Mouse (Mus musculus): ENCODE measurements around the gene Draxin.
A peak's percentile ranks its signal among the peaks of the same experiment; 100 is the strongest.
"Not testable (repeated sequence)": the region's sequence is repeated elsewhere in the genome, so short reads cannot be mapped to it uniquely, and the experiment has no call there.

Draxin gene

DNA sequence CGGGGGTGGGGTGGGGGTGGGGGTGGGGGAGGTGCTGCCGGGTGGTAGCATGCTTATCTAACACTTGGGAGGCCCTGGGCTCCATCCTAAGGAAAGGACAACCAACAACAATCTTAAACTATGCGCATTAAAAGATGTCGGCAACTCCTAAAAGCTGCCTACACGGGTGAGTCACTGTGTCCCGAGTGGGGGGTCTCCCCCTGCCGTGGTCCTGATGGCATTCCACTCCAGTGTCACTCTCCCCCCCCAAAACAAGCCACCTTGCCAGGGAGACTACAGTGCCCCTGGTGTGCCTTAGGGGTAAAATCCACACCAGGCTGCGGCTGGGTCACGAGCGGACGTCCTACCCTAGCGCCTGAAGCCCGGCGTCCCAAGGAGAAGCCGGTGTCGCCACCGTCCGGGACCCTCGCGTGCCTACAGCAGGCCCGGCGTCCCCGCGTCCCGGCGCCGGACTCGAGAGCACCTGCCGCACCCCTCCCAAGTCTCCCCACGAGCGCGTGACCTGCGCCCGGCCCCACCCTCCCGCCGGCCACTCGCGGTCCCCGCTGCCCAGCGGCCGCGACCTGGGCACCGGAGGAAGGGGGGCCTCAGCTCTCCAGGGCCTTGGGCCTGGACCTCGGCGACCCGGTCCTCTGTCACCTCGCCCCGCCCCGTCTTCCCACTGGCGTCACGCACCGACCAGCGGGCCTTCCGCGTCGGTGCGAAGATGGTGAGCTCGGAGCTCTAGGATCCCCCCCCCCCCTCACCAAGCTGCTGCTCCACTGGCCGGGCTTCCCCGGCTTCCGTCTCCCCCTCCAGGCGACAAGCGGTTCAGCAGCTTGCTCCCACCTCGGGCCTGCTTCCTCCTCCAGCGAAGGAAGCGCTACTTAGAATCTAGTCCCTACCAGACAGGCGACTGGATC lies 21.0 kb upstream of the Draxin start, which contains the start of gene Fbxo6:
Gene Fbxo6, minus strand, starts transcription at position 874 of the 902 bp plus-strand sequence.
- peak; percentile 58 for DNase-seq (ENCODE audit: low spot score)

- no peak for DNase-seq (ENCODE audit: low spot score)
Measured at GRCm38 (mm10) chr4:148150953-148151266, 20.4 kb upstream of the Draxin start.

- DNase-seq (ENCODE audit: low spot score): no peak
Measured at GRCm38 (mm10) chr4:148150242-148150641, 19.7 kb upstream of the Draxin start.

DNA sequence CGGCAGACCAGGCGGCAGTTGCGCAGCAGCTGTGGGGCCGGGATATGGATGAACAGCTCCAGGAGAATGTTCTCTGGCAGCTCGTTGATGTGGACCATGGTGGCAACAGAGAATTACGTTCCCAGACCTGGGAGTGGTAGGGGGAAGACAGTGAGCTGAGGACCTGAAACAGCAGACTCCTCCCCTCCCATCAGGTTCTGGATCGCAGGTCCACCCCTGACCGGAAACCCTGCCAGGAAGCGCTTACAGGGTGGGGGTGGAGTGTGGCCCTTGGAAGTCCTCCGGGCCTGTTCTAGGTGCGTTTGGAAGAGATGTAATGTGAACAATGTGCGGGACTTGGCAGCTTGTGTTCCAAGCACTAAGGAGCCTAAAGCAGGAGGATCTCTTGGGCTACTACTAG lies 19.0 kb upstream of the Draxin start:
- DNase-seq (ENCODE audit: low spot score): no peak

DNA sequence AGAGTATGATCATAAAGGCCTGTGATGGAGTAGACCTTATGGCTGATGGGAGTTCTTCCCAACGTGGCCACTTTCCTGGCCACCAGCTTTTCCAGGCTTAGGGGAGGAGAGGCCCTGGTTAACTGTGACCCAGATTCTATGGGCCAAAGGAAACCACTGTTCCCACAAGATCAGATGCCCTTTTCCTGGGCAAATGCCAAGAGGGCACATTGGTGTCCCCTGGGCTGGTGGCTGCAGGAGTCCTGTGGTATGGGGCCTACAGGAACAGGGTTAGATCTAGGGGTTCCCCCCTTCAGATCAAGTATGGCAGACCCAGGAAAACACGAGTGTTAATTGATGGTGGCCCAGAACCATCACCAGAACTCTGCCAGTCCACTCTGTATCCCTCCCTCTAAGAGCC lies 17.2 kb upstream of the Draxin start:
- DNase-seq (ENCODE audit: low spot score): no peak

DNA sequence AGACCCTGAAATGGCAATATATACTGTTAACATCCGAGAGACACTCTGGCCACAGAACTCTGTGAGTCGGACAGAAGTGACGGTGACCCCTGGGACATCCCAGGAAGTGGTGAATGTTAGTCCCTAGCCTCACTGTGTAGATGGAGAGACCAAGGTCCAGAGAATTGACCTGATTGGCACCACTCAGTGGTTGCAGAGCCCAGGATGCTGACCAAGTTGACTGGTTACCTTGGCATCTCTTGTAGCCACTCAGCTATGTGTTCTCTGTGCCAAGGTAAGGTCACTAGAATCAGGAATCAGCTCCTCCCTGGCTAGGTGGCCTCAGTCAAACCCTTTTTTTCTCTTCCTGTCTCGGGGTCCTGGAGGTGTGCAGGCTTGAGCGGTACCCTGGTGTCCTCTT lies 13.2 kb upstream of the Draxin start:
- no peak for DNase-seq (ENCODE audit: low spot score)

- peak; percentile 94 for DNase-seq (ENCODE audit: low spot score)
Measured at GRCm38 (mm10) chr4:148140098-148141011, 9.9 kb upstream of the Draxin start.

GRCm38 (mm10) chr4:148139767-148140097 lies 9.2 kb upstream of the Draxin start:
- DNase-seq (ENCODE audit: low spot score): no peak

DNA sequence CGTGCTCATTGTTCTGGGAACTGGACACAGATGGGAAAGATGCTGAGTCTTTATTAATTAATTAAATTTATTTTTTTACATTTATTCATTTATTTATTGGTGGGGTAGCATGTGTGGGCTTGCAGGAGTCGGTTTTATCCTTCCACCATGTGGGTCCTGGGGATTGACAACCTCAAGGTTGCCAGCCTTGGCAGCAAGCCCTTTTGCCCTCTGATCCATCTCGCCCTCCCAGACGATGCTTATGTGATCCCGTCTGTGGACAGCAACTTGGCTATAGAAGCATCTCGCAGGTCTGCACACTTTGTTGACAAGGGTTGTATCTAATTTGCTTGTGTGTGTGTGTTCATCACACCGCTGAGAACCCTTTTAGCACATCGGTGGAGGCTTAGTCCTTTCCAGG lies 7.0 kb upstream of the Draxin start:
- DNase-seq (ENCODE audit: low spot score): no peak

DNA sequence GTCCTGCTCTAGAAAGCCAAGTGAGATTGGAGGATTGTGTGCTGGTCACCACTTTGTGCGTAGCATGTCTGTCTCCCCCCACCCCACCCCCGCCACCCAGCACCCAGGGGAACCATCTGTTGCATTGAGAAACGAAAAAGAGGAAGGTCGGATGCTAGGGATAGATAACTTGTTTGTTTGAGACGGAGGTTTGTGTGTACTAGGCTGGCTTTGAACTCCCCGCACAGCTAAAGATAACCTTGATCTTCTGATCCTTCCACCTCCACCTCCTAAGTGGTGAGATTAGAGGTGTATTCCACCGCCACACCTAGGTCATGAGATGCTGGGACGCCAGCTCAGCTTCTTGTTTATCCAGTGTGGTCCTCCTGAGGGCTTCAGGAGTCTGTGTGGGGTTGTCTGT lies 4.5 kb upstream of the Draxin start:
- no peak for DNase-seq (ENCODE audit: low spot score)

DNA sequence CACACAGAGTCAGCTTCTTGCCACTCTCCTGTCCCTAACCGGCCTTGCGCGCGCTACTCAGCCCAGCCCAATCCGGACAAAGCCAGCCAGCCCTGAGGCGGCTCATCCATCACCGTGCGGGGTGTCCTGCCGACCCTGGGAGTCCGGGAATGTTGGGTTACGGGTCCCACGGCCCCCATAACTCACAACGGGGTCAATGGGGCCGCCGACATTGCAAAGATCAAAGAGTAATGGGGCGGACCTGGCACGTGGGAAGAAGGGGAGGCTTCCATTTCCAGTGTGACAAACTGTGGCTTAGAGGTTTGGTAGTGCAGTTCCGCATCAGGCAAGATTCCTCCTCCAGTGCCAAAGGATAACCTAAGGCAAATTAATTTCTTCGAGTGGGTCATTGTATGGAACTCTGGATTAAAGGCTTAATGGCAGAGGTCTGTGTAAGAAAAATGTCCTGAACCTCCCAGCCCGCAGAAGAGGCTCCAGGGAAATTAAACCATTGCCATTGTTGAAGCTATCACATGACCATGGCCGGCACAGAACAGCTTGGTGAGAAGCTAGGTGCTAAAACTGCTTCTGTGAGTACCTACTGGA lies 1.1 kb upstream of the Draxin start:
- no peak for DNase-seq (ENCODE audit: low spot score)

DNA sequence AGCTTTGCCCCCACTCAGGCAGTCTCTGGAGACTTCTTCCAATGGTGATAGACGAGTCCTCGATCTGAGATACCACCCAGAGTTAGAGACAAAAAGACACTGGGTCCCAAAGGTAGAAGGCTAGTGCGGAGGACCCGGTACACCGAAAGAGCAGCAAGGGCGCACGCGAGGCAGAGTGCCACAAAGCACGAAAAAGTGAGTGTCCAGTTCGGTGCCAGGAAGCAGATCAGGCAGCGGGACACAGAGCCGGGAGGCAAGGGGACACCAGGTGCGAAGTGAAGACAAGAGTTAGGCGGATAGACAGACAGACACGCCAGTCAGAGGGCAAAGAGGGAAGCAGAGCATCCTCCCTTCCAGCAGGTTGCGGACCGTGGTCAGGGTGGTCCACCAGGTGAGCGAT lies 365 bp downstream of the Draxin start, which contains the start of gene Mad2l2:
Gene Mad2l2, plus strand, starts transcription at position 252 of the 400 bp plus-strand sequence.
- no peak for DNase-seq (ENCODE audit: low spot score)

DNA sequence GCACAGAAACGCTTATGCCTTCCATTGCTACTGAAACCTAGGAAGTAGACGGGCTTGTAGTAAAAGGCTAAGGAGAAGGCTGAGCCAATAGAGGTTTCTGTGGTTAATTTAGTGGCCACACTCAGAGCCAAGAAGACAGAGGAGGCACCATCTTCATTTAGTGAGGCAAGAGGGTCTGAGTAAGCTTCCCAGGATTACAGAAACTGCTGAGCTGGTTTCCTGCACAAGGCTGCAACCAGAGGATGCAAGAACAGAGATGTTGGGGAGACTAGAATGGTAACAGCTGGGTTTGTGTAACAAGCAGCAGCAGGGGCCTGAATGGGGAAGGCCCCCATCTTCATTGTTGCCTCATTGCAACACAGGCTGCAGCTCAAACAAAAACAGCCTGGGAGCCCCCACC lies 1.8 kb downstream of the Draxin start:
- DNase-seq (ENCODE audit: low spot score): no peak

GRCm38 (mm10) chr4:148128241-148128640 lies 2.3 kb downstream of the Draxin start:
- no peak for DNase-seq (ENCODE audit: low spot score)

- no peak for DNase-seq (ENCODE audit: low spot score)
Measured at GRCm38 (mm10) chr4:148122694-148123066, 7.8 kb downstream of the Draxin start.

- DNase-seq (ENCODE audit: low spot score): no peak
Measured at GRCm38 (mm10) chr4:148121982-148122693, 8.4 kb downstream of the Draxin start.

DNA sequence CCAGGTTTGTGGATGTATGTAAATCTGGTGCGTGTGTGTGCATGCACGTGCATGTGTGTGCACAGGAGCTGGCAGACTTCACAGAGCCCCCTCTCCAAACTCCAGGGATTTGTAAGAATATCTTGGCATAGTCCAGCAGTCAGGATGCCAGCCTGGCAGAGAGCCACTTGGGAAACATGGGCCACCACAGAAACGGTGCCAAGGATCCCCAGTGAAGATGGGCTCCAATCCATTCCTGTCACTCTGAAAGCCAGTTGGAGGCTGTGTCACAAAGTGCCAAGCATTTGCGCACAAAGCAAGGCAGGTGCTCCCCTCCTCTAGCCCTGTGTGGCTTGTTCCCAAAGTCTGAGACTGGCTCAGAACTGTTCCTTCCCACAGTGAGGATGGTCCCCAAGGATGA lies 9.1 kb downstream of the Draxin start:
- DNase-seq (ENCODE audit: low spot score): no peak

- no peak for DNase-seq (ENCODE audit: low spot score)
Measured at GRCm38 (mm10) chr4:148120555-148120954, 9.9 kb downstream of the Draxin start.

DNA sequence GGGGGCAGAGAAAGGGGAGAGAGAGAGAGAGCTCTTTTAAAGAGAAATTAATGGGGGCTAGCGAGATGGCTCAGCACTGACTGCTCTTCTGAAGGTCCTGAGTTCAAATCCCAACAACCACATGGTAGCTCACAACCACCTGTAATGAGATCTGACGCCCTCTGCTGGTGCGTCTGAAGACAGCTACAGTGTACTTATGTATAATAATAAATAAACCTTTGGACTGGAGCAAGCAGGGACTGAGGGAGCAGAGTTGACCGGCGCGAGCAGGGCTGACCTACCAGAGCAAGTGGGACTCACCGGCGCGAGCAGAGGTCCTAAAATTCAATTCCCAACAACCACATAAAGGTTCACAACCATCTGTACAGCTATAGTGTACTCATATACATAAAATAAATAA lies 10.9 kb downstream of the Draxin start:
- DNase-seq (ENCODE audit: low spot score): not testable (repeated sequence)

- DNase-seq (ENCODE audit: low spot score): no peak
Measured at GRCm38 (mm10) chr4:148117392-148117791, 13.1 kb downstream of the Draxin start.

DNA sequence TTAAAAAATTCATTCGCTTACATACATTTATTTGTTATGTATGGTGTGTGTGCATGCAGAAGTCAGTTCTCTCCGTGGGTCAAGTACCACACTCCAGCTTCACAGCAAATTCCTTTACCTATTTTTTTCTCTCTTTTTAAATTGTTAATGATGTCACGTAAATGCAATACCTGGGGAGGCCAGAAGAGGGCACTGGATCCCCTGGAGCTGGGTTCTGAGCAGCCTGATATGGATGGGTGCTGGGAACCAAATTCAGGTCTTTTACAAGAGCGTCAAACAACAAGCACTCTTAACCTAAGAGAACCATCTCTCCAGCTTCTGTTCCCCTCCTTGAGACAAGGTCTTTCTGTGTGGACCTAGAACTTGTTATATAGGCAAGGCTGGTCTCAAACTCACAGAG lies 13.8 kb downstream of the Draxin start:
- no peak for DNase-seq (ENCODE audit: low spot score)

DNA sequence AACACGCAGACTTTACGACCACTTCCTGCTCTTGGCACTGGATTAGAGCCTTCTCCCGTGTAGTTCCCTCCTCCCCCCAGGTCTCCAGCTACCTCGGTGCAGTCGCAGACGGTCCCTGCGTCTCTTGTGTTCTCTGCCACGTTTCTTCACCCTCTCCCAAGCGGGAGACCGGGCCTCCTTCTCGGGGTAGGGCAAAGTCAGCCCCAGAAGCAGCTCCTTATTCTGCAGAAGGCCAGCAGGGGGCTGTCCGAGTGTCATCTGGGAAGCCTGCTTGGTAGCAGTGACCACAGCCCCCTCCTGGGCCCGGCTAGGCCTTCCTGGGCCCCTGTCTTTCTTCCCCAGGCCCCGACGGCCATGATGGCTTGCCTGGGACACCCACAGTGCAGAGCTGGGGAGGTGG lies 15.0 kb downstream of the Draxin start:
- no peak for DNase-seq (ENCODE audit: low spot score)

Measured in ovary, postnatal 10 days (tissue).